14 mouse cellular contexts compared by ENCODE assay signal in genomic region chr17:13583475-13584233, GRCm38 (mm10).
A peak's percentile ranks its signal among the peaks of the same experiment; 100 is the strongest.
DNase-seq lines count a peak whose midpoint lies in the region; ATAC-seq and TF ChIP-seq lines count a peak whose summit lies in the region.
"Had no signal": no experiment of that assay in that cellular context is flagged by ENCODE, and none has a peak within 500 bp of the region (broad histone marks: within the 10 kb centered on the region; RNA-seq: fewer than 3 reads in every experiment).

No protein-coding gene starts in this region.

- TF ChIP-seq CTCF in forebrain, postnatal 0 days (IDR thresholded peaks at IDR 0.05; ENCODE audit: low read depth), result no peak

- H3K27me3 ChIP-seq in neural tube, embryonic 12.5 days (replicated peaks), result no peaks in the 10 kb centered on the region
- no peaks in the 10 kb centered on the region for H3K27me3 ChIP-seq in forebrain, postnatal 0 days (ENCODE audit: insufficient read depth, low read length)
- no peaks in the 10 kb centered on the region for H3K27me3 ChIP-seq in neural tube, embryonic 13.5 days
- H3K27me3 ChIP-seq: liver, embryonic 13.5 days had no signal

- no peak overlapping the region for H3K4me3 ChIP-seq in neural tube, embryonic 12.5 days
- H3K4me3 ChIP-seq in forebrain, postnatal 0 days (ENCODE audit: low read depth, low read length), result no peak overlapping the region
- H3K4me3 ChIP-seq in neural tube, embryonic 13.5 days, result no peak overlapping the region
- H3K4me3 ChIP-seq: heart, embryonic 10.5 days; layer of hippocampus, adult 2 months; liver, embryonic 13.5 days had no signal

- WGBS in neural tube, embryonic 12.5 days, result 68% methylated on average over 9 of the region's 9 CpGs
- 14% methylated on average over 9 of the region's 9 CpGs for WGBS in forebrain, postnatal 0 days
- 43% methylated on average over 9 of the region's 9 CpGs for WGBS in neural tube, embryonic 13.5 days

- no peak overlapping the region for H3K27ac ChIP-seq in neural tube, embryonic 12.5 days
- H3K27ac ChIP-seq in forebrain, postnatal 0 days (ENCODE audit: low read depth, low read length), result peak overlapping the region; percentile 71
- H3K27ac ChIP-seq in neural tube, embryonic 13.5 days (replicated peaks), result peak overlapping the region; percentile 23; the same call in 1 of the 2 replicates
- H3K27ac ChIP-seq: heart, embryonic 10.5 days; layer of hippocampus, adult 2 months; liver, embryonic 13.5 days had no signal

- peak; percentile 41; the same call in 1 of the 2 replicates for ATAC-seq in neural tube, embryonic 12.5 days (ENCODE audit: low FRiP score, low read depth)
- ATAC-seq in forebrain, postnatal 0 days, result peak; percentile 93
- ATAC-seq in neural tube, embryonic 13.5 days (ENCODE audit: low read depth), result peak; percentile 84
- no peak for ATAC-seq in erythroid progenitor cell, adult 5-6 weeks (replicated peaks; ENCODE audit: low FRiP score, poor library complexity, severe bottlenecking)

- H3K9ac ChIP-seq in neural tube, embryonic 12.5 days, result no peak overlapping the region
- no peak overlapping the region for H3K9ac ChIP-seq in forebrain, postnatal 0 days
- H3K9ac ChIP-seq in neural tube, embryonic 13.5 days, result no peak overlapping the region
- H3K9ac ChIP-seq: liver, embryonic 13.5 days had no signal

- no peak for DNase-seq in neural tube, embryonic 10.5 days (ENCODE audit: extremely low spot score, low spot score)
- DNase-seq in cerebellum, postnatal 10 days, result peak; percentile 86 to 89
- DNase-seq in forebrain, postnatal 0 days, result peak; percentile 72
- DNase-seq in layer of hippocampus, adult 9-11 months, result no peak
- no peak for DNase-seq in gastrocnemius, postnatal 4 days (ENCODE audit: low spot score in 2 of 2)
- DNase-seq: kidney, adult 9 months; liver, embryonic 13.5 days; lung, postnatal 36 days; right cerebral cortex, adult 18-20 months had no signal

- no peaks in the 10 kb centered on the region for H3K4me1 ChIP-seq in neural tube, embryonic 12.5 days
- peaks cover 10% of the 10 kb centered on the region; the same call in 1 of the 2 replicates for H3K4me1 ChIP-seq in forebrain, postnatal 0 days (ENCODE audit: insufficient read depth)
- peaks cover 11% of the 10 kb centered on the region; the same call in 1 of the 2 replicates for H3K4me1 ChIP-seq in neural tube, embryonic 13.5 days (replicated peaks)
- H3K4me1 ChIP-seq: liver, embryonic 13.5 days had no signal

- H3K9me3 ChIP-seq in neural tube, embryonic 12.5 days, result no peaks in the 10 kb centered on the region
- H3K9me3 ChIP-seq in forebrain, postnatal 0 days (ENCODE audit: low read length), result no peaks in the 10 kb centered on the region
- H3K9me3 ChIP-seq in neural tube, embryonic 13.5 days, result no peaks in the 10 kb centered on the region

- no peak overlapping the region for H3K4me2 ChIP-seq in neural tube, embryonic 12.5 days (replicated peaks)
- no peak overlapping the region for H3K4me2 ChIP-seq in forebrain, postnatal 0 days (ENCODE audit: low read depth)
- no peak overlapping the region for H3K4me2 ChIP-seq in neural tube, embryonic 13.5 days
- H3K4me2 ChIP-seq: liver, embryonic 13.5 days had no signal

- H3K36me3 ChIP-seq in neural tube, embryonic 12.5 days, result no peaks in the 10 kb centered on the region
- no peaks in the 10 kb centered on the region for H3K36me3 ChIP-seq in forebrain, postnatal 0 days (ENCODE audit: insufficient read depth)
- no peaks in the 10 kb centered on the region for H3K36me3 ChIP-seq in neural tube, embryonic 13.5 days
- H3K36me3 ChIP-seq: heart, embryonic 10.5 days; liver, embryonic 13.5 days had no signal

Comparison
In these comparisons a context has a peak if more than half of its experiments do, and no peak if none do; other contexts are left out.
1. DNase-seq: peak in cerebellum, postnatal 10 days (2 of 2) and forebrain, postnatal 0 days (single experiment); none in neural tube, embryonic 10.5 days (single experiment), layer of hippocampus, adult 9-11 months (single experiment) and gastrocnemius, postnatal 4 days (0 of 2).